ENCODE assay signal across 1 mouse cellular context in the genomic region with DNA sequence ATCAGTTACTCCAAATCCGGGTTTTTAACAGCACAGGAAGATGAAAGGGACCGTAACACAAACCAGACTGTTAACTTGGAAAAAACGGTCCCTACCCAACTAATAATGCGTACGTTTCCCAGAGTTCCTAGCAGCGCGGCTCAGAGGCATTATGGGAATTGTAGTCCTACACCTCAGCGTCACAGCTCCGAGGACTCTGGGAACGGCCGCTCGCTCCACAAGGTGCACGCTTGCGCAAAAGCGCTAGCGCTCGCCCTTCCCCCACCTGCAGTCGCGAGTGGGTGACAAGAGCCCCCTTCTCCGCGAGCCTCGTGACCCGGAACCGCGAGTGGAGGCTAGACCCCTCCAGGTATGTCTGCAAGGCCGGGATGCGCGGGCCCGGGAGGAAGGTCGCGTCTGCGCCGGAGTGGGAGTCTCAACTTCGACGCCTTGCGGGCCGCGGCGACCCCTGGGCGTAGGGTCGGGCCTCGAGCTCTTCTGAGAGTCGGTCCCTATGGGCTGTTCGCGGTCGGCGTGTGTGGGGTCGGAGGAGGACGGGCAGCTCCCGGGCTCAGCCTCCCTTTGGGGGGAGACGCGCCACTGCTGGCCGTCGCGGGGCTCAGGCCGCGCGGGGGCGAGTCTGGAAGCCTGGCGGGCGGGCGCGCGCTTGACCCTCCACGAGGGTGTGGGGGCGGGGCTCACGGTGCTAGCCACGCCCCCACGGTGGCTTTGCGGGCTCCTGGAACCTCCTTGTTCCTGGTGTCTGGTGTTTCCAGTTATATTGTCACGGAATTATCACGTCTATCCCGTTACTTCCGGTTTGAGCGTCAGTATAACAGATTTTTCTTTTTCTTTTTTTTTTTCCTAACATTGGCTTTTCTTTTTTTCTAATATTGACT.
TF ChIP-seq lines count a peak whose summit lies in the region.

A gene (plus strand): TSS at position 138 of the 878 bp plus-strand sequence.

TF ChIP-seq in CH12.LX, 34 proteins besides CTCF, POLR2A, EP300 and RAD21 (continued from another document):
- TF ChIP-seq JUN (IDR thresholded peaks at IDR 0.05; ENCODE audit: insufficient read depth, low read depth, low read length) (no peak; the same call in 1 of the 2 replicates), MAX (IDR thresholded peaks at IDR 0.05; ENCODE audit: low read length) (peak; percentile 71), MAFK (IDR thresholded peaks at IDR 0.05; ENCODE audit: insufficient replicate concordance, low read length) (no peak), MXI1 (IDR thresholded peaks at IDR 0.05; ENCODE audit: low read depth, low read length) (peak; percentile 59), ZC3H11A (IDR thresholded peaks at IDR 0.05; ENCODE audit: low read depth, low read length) (no peak), MYC (IDR thresholded peaks at IDR 0.05; ENCODE audit: low read depth, low read length) (peak; percentile 78), KAT2A (IDR thresholded peaks at IDR 0.05; ENCODE audit: insufficient replicate concordance, low read length) (peak; percentile 90; the same call in 1 of the 2 replicates), USF2 (conservative IDR thresholded peaks at IDR 0.05; ENCODE audit: low read depth, low read length) (no peak), TCF12 (IDR thresholded peaks at IDR 0.05; ENCODE audit: low read depth, low read length) (peak; percentile 50), ZNF384 (IDR thresholded peaks at IDR 0.05; ENCODE audit: low read depth, low read length) (peak; percentile 73; the same call in 1 of the 2 replicates), GABPA (IDR thresholded peaks at IDR 0.05; ENCODE audit: insufficient replicate concordance, low read depth, low read length) (peak; percentile 45; the same call in 1 of the 2 replicates), HCFC1 (IDR thresholded peaks at IDR 0.05; ENCODE audit: low read depth, low read length) (peak; percentile 98), BHLHE40 (IDR thresholded peaks at IDR 0.05; ENCODE audit: low read depth, low read length) (peak; percentile 38; the same call in 1 of the 2 replicates), TBP (conservative IDR thresholded peaks at IDR 0.05; ENCODE audit: low read depth, low read length) (peak; percentile 94), ELF1 (IDR thresholded peaks at IDR 0.05; ENCODE audit: low read depth, low read length) (peak; percentile 77), MAZ (IDR thresholded peaks at IDR 0.05; ENCODE audit: low read depth, low read length) (peak; percentile 58; the same call in 1 of the 2 replicates), NELFE (IDR thresholded peaks at IDR 0.05; ENCODE audit: low read depth, low read length) (peak; percentile 70), ZMIZ1 (IDR thresholded peaks at IDR 0.05; ENCODE audit: low read depth, low read length) (peak; percentile 50), SIN3A (IDR thresholded peaks at IDR 0.05; ENCODE audit: low read length) (peak; percentile 13), NRF1 (IDR thresholded peaks at IDR 0.05; ENCODE audit: low read depth, low read length) (peak; percentile 84), USF1 (IDR thresholded peaks at IDR 0.05; ENCODE audit: low read depth, low read length) (no peak), ETS1 (conservative IDR thresholded peaks at IDR 0.05; ENCODE audit: low read depth, low read length) (peak; percentile 3; the same call in 1 of the 2 replicates), CHD2 (IDR thresholded peaks at IDR 0.05; ENCODE audit: low read length) (peak; percentile 82), IRF4 (IDR thresholded peaks at IDR 0.05; ENCODE audit: low read depth, low read length) (no peak; the same call in 1 of the 2 replicates), POLR2AphosphoS2 (IDR thresholded peaks at IDR 0.05; ENCODE audit: low read depth, low read length) (no peak; the same call in none of the 2 replicates)
